Mouse (Mus musculus) cerebellum, adult (tissue): ENCODE measurements around the gene Zfp184.

ENCODE experiments used
- ATAC-seq: cut with Nextera tagmentation; 2 replicates; pipeline ENCODE4 v1.9.2; 2017; ENCODE audit warnings: mild to moderate bottlenecking, moderate library complexity, mixed read lengths; ENCODE audit not compliant: insufficient number of reproducible peaks, low FRiP score, low TSS enrichment

Gene Zfp184

DNA sequence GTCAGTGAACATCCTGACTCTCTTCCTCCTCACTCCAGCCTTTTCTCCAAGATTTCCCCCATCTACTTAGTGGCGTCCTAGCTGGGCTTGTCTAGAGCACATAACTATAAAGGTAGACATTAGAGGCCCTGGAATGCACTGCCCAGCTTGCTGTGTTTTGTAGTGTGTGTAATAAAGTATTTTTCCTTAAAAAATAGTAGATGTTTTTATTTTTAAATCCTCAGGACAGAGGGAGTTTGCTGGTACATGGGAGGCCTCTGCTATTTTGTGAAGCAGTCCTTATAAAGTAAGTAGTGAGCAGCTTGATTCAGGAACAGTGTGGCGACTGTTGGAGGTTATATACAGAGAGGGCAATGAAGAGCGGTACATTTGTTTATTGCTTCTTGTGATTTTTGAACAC is 63.8 kb downstream of the Zfp184 start:
- ATAC-seq: no peak

DNA sequence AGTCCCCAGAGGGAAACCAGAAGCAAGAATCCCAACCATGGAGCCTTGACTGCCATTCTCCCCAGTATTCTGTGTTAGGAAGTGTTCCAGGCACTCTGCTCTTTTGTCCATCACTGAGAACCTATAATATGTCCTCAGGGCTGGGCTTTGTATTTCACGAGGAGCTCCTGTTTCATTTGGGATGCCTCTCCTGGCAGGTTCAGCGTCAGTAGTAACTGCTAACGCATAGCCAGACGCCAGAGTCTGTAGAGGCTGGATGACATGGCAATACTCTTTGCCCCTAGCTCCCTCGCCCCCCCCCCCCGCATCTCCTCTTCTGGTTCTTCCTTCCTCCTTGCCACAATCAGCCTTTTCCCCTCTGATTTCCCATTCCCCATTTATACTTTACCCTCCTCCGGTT is 64.7 kb downstream of the Zfp184 start, which contains the start of gene Prss16:
Prss16 (minus strand) TSS at position 101 of the 400 bp plus-strand sequence.
- no peak for ATAC-seq
